Mouse (Mus musculus): ENCODE data around the gene Git2.

Gene Git2

GRCm38 (mm10) chr5:114686726-114687210 lies 88.5 kb downstream of the Git2 start:
- DNase-seq (ENCODE audit: low spot score in 2 of 2) = no peak

- DNase-seq (ENCODE audit: low spot score in 2 of 2) = no peak
These were observed 89.3 kb downstream of the Git2 start for GRCm38 (mm10) chr5:114685986-114686385.

DNA sequence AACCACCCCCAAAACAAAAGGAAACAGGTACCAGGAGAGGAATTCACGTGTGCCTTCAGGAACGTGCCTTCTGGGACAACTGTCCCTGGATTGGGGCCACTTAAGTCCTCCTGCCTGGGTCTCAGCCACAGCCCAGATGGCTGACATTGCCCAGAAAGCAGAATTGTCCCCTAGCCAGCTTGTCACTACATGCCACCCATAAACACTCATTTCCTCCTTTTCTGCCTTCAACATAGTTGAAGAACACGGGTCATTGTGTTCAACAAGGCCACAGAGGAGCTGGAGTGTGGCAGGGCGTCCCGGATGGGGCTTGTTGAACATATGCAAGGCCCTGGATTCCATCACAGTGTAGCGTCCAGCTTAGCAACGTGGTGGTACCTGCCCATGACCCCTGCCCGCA lies 93.6 kb downstream of the Git2 start:
- DNase-seq (ENCODE audit: low spot score in 2 of 2) = no peak

DNA sequence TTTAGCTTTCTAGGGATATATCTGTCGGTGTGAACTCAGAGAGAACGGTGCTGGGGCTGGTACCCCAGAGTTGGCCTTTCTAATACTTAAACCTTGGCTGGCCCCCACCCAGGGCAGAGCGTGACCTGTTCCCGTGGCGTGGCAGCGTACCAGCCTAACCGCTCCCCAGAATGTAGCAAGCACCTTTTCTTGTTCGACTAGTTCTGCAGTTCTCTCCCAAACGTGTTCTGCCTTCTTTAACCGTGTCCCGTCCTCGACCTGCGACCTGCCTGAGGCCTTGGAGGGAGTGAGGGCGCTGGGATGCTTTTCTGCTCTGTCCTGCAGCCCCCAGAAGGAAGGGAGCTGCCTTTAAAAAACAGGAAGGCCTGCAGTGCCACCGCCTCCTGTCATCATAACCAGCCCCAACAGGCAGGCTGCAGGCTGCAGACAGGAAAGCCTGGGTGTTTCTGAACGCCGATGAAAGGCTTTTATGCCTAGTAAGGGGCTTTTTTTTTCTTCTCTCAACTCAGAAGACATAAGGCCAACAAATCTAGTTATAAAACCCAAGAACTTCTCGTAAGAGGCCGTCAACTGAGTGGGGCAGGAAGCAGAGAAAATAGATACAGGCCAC lies 94.5 kb downstream of the Git2 start:
- no peak for DNase-seq (ENCODE audit: low spot score in 2 of 2)

GRCm38 (mm10) chr5:114679841-114680591 lies 95.3 kb downstream of the Git2 start:
- no peak for DNase-seq (ENCODE audit: low spot score in 2 of 2)
